Mouse (Mus musculus): ENCODE results near the gene Zc3hav1l. TPM values are rescaled to one million over a fixed set of nuclear protein-coding genes. Genes with fewer than 3 reads are reported as not detected.

Gene Zc3hav1l
- total and polyA plus RNA-seq, 3 experiments = 5.6 to 30.6 (median 7.3) TPM

DNA sequence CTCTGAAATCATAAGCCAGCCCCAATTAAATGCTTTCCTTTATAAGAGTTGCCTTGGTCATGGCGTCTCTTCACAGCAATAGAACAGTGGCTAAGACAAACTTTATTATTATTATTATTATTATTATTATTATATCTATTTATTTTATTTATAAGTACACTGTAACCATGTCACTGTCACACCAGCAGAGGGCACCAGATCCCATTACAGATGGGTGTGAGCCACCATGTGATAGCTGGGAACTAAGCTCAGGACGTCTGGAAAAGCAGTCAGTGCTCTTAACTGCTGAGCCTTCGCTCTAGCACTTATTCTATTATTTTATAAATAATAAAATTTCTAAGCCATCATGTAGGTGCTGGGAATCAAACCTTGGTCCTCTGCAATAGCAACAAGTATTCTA lies 5.4 kb downstream of the Zc3hav1l start:
- Histone ChIP-seq H3K27me3 (ENCODE audit: insufficient read depth, low read length) (no peaks in the 10 kb centered on the region), H3K9me3 (replicated peaks) (no peaks in the 10 kb centered on the region), H3K36me3 (replicated peaks) (peaks cover 84% of the 10 kb centered on the region), H3K4me1 (ENCODE audit: insufficient read depth, low read depth, low read length) (peaks cover 12% of the 10 kb centered on the region), H3K4me3 (ENCODE audit: low read depth, low read length) (no peak overlapping the region)
- DNase-seq (ENCODE audit: low spot score) = no peak
- TF ChIP-seq POLR2AphosphoS5 (IDR thresholded peaks at IDR 0.05; ENCODE audit: insufficient replicate concordance, low read depth, low read length) = no peak
- no peak for TF ChIP-seq CTCF (IDR thresholded peaks at IDR 0.05; ENCODE audit: low read depth, low read length)
- no peak for TF ChIP-seq TAL1 (conservative IDR thresholded peaks at IDR 0.05; ENCODE audit: low read depth, low read length)
- TF ChIP-seq GATA2 (IDR thresholded peaks at IDR 0.05; ENCODE audit: borderline replicate concordance, low read depth, low read length) = no peak
- TF ChIP-seq GATA1 (IDR thresholded peaks at IDR 0.05; ENCODE audit: borderline replicate concordance, low read length) = no peak
- no peak for ATAC-seq (ENCODE audit: extremely low read depth, insufficient number of reproducible peaks, low FRiP score, poor library complexity, severe bottlenecking)

DNA sequence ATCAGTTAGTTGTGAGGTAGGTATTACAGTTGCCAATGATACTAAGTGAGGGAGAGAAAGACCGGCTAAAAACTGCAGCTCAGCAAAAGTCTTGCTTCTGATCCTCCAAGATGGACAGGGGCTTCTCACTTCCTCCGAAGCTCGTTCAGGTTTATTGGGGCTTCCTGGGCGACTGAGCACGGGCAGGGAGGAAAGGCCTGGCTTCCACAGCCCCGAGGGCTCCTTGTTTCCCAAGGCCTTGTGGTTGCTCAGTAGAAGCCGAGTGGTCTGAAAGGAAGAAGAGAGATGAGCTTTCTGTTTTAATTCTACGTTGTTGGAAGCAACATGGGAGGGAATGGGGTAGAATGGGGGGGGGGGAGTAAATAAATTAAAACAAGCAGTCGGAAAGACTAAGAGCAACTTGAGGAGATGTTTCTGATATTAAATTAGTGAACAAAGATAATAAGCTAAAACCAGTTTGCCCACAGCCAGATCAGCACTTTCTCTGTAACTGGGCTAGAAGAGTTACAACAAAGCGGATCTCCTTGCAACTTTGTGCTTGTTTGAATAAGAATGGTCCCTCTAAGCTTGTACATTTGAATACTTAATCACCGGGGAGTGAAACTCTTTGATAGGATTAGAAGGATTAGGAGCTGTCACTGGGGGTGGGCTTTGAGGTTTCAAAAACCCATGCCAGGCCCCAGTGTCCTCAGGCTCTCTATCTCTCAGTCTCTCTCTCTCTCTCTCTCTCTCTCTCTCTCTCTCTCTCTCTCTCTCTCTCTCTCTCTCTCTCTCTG lies 6.0 kb downstream of the Zc3hav1l start:
- no peaks in the 10 kb centered on the region for H3K9me3 ChIP-seq (replicated peaks)
- ATAC-seq (ENCODE audit: extremely low read depth, insufficient number of reproducible peaks, low FRiP score, poor library complexity, severe bottlenecking) (no peak), DNase-seq (ENCODE audit: low spot score) (no peak)
- H3K4me3 ChIP-seq (ENCODE audit: low read depth, low read length) = no peak overlapping the region
- no peak for TF ChIP-seq POLR2AphosphoS5 (IDR thresholded peaks at IDR 0.05; ENCODE audit: insufficient replicate concordance, low read depth, low read length)
- TF ChIP-seq TAL1 (conservative IDR thresholded peaks at IDR 0.05; ENCODE audit: low read depth, low read length) = no peak
- no peak for TF ChIP-seq GATA1 (IDR thresholded peaks at IDR 0.05; ENCODE audit: borderline replicate concordance, low read length)
- no peak for TF ChIP-seq CTCF (IDR thresholded peaks at IDR 0.05; ENCODE audit: low read depth, low read length)
- TF ChIP-seq GATA2 (IDR thresholded peaks at IDR 0.05; ENCODE audit: borderline replicate concordance, low read depth, low read length) = no peak
- H3K4me1 ChIP-seq (ENCODE audit: insufficient read depth, low read depth, low read length) = peaks cover 5% of the 10 kb centered on the region
- H3K36me3 ChIP-seq (replicated peaks) = peaks cover 90% of the 10 kb centered on the region
- no peaks in the 10 kb centered on the region for H3K27me3 ChIP-seq (ENCODE audit: insufficient read depth, low read length)

DNA sequence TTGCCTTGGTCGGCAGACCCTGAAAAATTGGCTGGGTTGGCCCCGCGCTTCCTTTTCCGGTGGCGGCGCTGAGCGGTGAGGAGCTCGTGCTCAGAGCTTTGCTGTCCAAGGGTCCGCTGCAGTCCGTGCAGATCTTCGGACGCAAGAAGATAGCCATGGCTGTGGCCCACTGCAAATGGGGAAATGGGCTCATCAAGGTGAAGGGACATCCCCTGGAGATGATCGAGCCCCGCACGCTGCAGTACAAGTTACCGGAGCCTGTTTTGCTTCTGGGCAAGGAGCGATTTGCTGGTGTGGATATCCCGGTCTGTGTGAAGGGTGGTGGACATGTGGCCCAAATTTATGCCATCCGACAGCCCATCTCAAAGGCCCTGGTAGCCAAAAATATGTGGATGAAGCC lies 14.6 kb downstream of the Zc3hav1l start:
- Histone ChIP-seq H3K27me3 (ENCODE audit: insufficient read depth, low read length) (no peaks in the 10 kb centered on the region), H3K9me3 (replicated peaks) (peaks cover 10% of the 10 kb centered on the region; the same call in 1 of the 2 replicates), H3K4me3 (ENCODE audit: low read depth, low read length) (no peak overlapping the region), H3K4me1 (ENCODE audit: insufficient read depth, low read depth, low read length) (no peaks in the 10 kb centered on the region), H3K36me3 (replicated peaks) (peaks cover 41% of the 10 kb centered on the region)
- DNase-seq (ENCODE audit: low spot score) (no peak), ATAC-seq (ENCODE audit: extremely low read depth, insufficient number of reproducible peaks, low FRiP score, poor library complexity, severe bottlenecking) (no peak)
- TF ChIP-seq POLR2AphosphoS5 (IDR thresholded peaks at IDR 0.05; ENCODE audit: insufficient replicate concordance, low read depth, low read length) (no peak), CTCF (IDR thresholded peaks at IDR 0.05; ENCODE audit: low read depth, low read length) (no peak), TAL1 (conservative IDR thresholded peaks at IDR 0.05; ENCODE audit: low read depth, low read length) (no peak), GATA1 (IDR thresholded peaks at IDR 0.05; ENCODE audit: borderline replicate concordance, low read length) (no peak), GATA2 (IDR thresholded peaks at IDR 0.05; ENCODE audit: borderline replicate concordance, low read depth, low read length) (no peak)

GRCm38 (mm10) chr6:38264466-38264865 lies 34.6 kb downstream of the Zc3hav1l start:
- DNase-seq (ENCODE audit: low spot score) (no peak), ATAC-seq (ENCODE audit: extremely low read depth, insufficient number of reproducible peaks, low FRiP score, poor library complexity, severe bottlenecking) (no peak)
- H3K36me3 ChIP-seq (replicated peaks) = no peaks in the 10 kb centered on the region
- peaks cover 30% of the 10 kb centered on the region for H3K27me3 ChIP-seq (ENCODE audit: insufficient read depth, low read length)
- no peak for TF ChIP-seq GATA1 (IDR thresholded peaks at IDR 0.05; ENCODE audit: borderline replicate concordance, low read length)
- no peak for TF ChIP-seq CTCF (IDR thresholded peaks at IDR 0.05; ENCODE audit: low read depth, low read length)
- TF ChIP-seq POLR2AphosphoS5 (IDR thresholded peaks at IDR 0.05; ENCODE audit: insufficient replicate concordance, low read depth, low read length) = no peak
- no peak for TF ChIP-seq TAL1 (conservative IDR thresholded peaks at IDR 0.05; ENCODE audit: low read depth, low read length)
- no peak for TF ChIP-seq GATA2 (IDR thresholded peaks at IDR 0.05; ENCODE audit: borderline replicate concordance, low read depth, low read length)
- no peaks in the 10 kb centered on the region for H3K9me3 ChIP-seq (replicated peaks)
- no peaks in the 10 kb centered on the region for H3K4me1 ChIP-seq (ENCODE audit: insufficient read depth, low read depth, low read length)
- H3K4me3 ChIP-seq (ENCODE audit: low read depth, low read length) = no peak overlapping the region

DNA sequence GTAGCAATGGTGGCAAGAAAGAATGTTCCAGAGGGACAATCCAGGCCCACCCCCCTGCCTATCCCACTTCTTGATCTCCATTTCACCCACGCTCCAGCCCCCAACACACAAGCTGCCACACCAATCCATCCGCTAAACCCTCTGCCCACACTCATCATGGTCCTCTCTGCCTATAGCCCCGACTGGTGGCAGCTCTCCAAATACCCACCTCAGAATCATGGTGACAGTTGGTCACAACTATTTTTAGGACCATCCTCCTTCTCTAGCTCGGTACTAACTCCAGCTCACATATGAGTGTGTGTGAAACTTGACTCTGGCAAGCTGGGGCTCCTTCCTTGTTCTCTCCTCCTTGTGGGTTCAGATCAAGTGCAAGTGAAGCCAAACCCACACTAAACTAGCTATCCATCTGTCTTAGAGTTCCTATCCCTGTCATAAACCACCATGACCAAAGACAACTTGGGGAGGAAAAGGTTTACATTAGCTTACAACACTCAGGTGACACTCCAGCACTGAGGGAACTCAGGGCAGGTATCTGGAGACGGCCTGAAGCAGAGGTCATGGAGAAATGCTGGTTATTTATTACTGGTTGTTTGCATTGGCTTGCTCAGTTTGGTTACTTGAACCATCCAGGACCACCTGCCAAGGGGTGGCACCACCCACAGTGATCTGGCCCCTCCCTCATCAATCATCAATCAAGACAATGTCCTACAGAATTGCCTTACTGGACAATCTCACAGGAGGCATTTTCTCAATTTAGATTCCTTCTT lies 35.5 kb downstream of the Zc3hav1l start:
- H3K4me3 ChIP-seq (ENCODE audit: low read depth, low read length) = no peak overlapping the region
- TF ChIP-seq GATA1 (IDR thresholded peaks at IDR 0.05; ENCODE audit: borderline replicate concordance, low read length) = no peak
- no peak for TF ChIP-seq GATA2 (IDR thresholded peaks at IDR 0.05; ENCODE audit: borderline replicate concordance, low read depth, low read length)
- no peak for TF ChIP-seq CTCF (IDR thresholded peaks at IDR 0.05; ENCODE audit: low read depth, low read length)
- TF ChIP-seq POLR2AphosphoS5 (IDR thresholded peaks at IDR 0.05; ENCODE audit: insufficient replicate concordance, low read depth, low read length) = no peak
- no peak for TF ChIP-seq TAL1 (conservative IDR thresholded peaks at IDR 0.05; ENCODE audit: low read depth, low read length)
- H3K36me3 ChIP-seq (replicated peaks) = no peaks in the 10 kb centered on the region
- peaks cover 30% of the 10 kb centered on the region for H3K27me3 ChIP-seq (ENCODE audit: insufficient read depth, low read length)
- no peaks in the 10 kb centered on the region for H3K9me3 ChIP-seq (replicated peaks)
- DNase-seq (ENCODE audit: low spot score) (no peak), ATAC-seq (ENCODE audit: extremely low read depth, insufficient number of reproducible peaks, low FRiP score, poor library complexity, severe bottlenecking) (no peak)
- H3K4me1 ChIP-seq (ENCODE audit: insufficient read depth, low read depth, low read length) = no peaks in the 10 kb centered on the region

- Histone ChIP-seq H3K9me3 (replicated peaks) (no peaks in the 10 kb centered on the region), H3K4me1 (ENCODE audit: insufficient read depth, low read depth, low read length) (peaks cover 3% of the 10 kb centered on the region; the same call in 1 of the 2 replicates), H3K36me3 (replicated peaks) (no peaks in the 10 kb centered on the region), H3K4me3 (ENCODE audit: low read depth, low read length) (no peak overlapping the region), H3K27me3 (ENCODE audit: insufficient read depth, low read length) (peaks cover 36% of the 10 kb centered on the region)
- DNase-seq (ENCODE audit: low spot score) (no peak), ATAC-seq (ENCODE audit: extremely low read depth, insufficient number of reproducible peaks, low FRiP score, poor library complexity, severe bottlenecking) (no peak)
- TF ChIP-seq GATA2 (IDR thresholded peaks at IDR 0.05; ENCODE audit: borderline replicate concordance, low read depth, low read length) = no peak
- TF ChIP-seq CTCF (IDR thresholded peaks at IDR 0.05; ENCODE audit: low read depth, low read length) = no peak
Measured at GRCm38 (mm10) chr6:38261877-38262276, 37.2 kb downstream of the Zc3hav1l start.
